Mouse (Mus musculus) embryonic facial prominence, embryonic 14.5 days (tissue): ENCODE data around the gene Lingo4. TPM values are rescaled to one million over a fixed set of nuclear protein-coding genes. Genes with fewer than 3 reads are reported as not detected.

Experiments used
- ATAC-seq: fragments of 200-750 bp; cut with Nextera tagmentation; 2 replicates; pipeline ENCODE4 v1.8.0; 2017; ENCODE audit warnings: low read depth, moderate number of reproducible peaks, moderate TSS enrichment
- DNase-seq: peaks from one replicate; pipeline ENCODE4 v3.0.0-alpha.2; 2015; ENCODE audit warnings: low spot score
- H3K27ac ChIP-seq: fragments of 300-500 bp; sonication (generic); replicated peaks from 2 replicates; pipeline ENCODE4 v1.5.1; 2014; ENCODE audit warnings: low read depth, mild to moderate bottlenecking, low read length, moderate library complexity
- H3K27me3 ChIP-seq: fragments of 300-500 bp; sonication (generic); replicated peaks from 2 replicates; pipeline ENCODE4 v1.6.1; 2014; ENCODE audit warnings: low read length; ENCODE audit not compliant: control insufficient read depth, insufficient read depth
- H3K36me3 ChIP-seq: fragments of 300-500 bp; sonication (generic); 2 replicates; pipeline ENCODE4 v1.6.1; 2014; ENCODE audit warnings: low read length, mixed read lengths; ENCODE audit not compliant: control insufficient read depth, insufficient read depth
- H3K4me1 ChIP-seq: fragments of 300-500 bp; sonication (generic); 2 replicates; pipeline ENCODE4 v1.6.1; 2014; ENCODE audit warnings: antibody characterized with exemption, low read length; ENCODE audit not compliant: control insufficient read depth, insufficient read depth
- H3K4me2 ChIP-seq: fragments of 300-500 bp; sonication (generic); 2 replicates; pipeline ENCODE4 v1.6.1; 2014; ENCODE audit warnings: low read depth, mild to moderate bottlenecking, low read length, moderate library complexity, mixed read lengths
- H3K4me3 ChIP-seq: fragments of 300-500 bp; sonication (generic); 2 replicates; pipeline ENCODE4 v1.5.1; 2014; ENCODE audit warnings: low read depth, mild to moderate bottlenecking, low read length
- H3K9ac ChIP-seq: fragments of 300-500 bp; sonication (generic); 2 replicates; pipeline ENCODE4 v1.6.1; 2014; ENCODE audit warnings: low read depth, mild to moderate bottlenecking, low read length, moderate library complexity, mixed read lengths
- H3K9me3 ChIP-seq: fragments of 300-500 bp; sonication (generic); 2 replicates; pipeline ENCODE4 v1.6.1; 2016; ENCODE audit warnings: low read length; ENCODE audit not compliant: control insufficient read depth
- WGBS: fragments of 180-500 bp; shearing (Covaris S2); extraction: QIAGEN DNeasy Blood & Tissue Kit; methylation state at CpG from one replicate; pipeline ENCODE4 v1.1.7; 2014; 5-methylcytosine and 5-hydroxymethylcytosine counted together
- polyA plus RNA-seq: library from polyadenylated mRNA; unstranded; fragments of >200 nt; fragmentation: Nextera tagmentation; extraction: Ambion mirVana; gene quantifications from 2 replicates; pipeline ENCODE4 v1.2.1, GENCODE M21; 2014

Gene Lingo4
- polyA plus RNA-seq = 0.07 and 0.08 TPM in 2 replicates

GRCm38 (mm10) chr3:94398217-94398616 lies at the start of gene Lingo4:
Lingo4 (plus strand) TSS chr3:94398517.
- H3K4me2 ChIP-seq = peak within 1 kb of the TSS; percentile 58
- H3K9me3 ChIP-seq = no peaks in the 10 kb centered on the region
- H3K9ac ChIP-seq = peak within 1 kb of the TSS; percentile 46
- peak within 1 kb of the TSS; percentile 33 for H3K4me3 ChIP-seq
- H3K36me3 ChIP-seq = no peaks in the 10 kb centered on the region
- DNase-seq (no peak), ATAC-seq (no peak)
- H3K27me3 ChIP-seq = peaks cover 49% of the 10 kb centered on the region
- 71% methylated on average over 6 of the region's 6 CpGs for WGBS
- H3K27ac ChIP-seq = no peak within 1 kb of the TSS
- H3K4me1 ChIP-seq = peaks cover 3% of the 10 kb centered on the region; the same call in 1 of the 2 replicates

- 10% methylated on average over 1 of the region's 1 CpGs for WGBS
- Histone ChIP-seq H3K4me3 (no peak overlapping the region), H3K9ac (no peak overlapping the region), H3K36me3 (no peaks in the 10 kb centered on the region), H3K27ac (no peak overlapping the region), H3K4me2 (no peak overlapping the region), H3K9me3 (no peaks in the 10 kb centered on the region), H3K27me3 (peaks cover 23% of the 10 kb centered on the region; the same call in 1 of the 2 replicates), H3K4me1 (peaks cover 3% of the 10 kb centered on the region; the same call in 1 of the 2 replicates)
- DNase-seq (peak; percentile 83), ATAC-seq (peak; percentile 19; the same call in 1 of the 2 replicates)
Observed at GRCm38 (mm10) chr3:94360812-94361211, 37.5 kb upstream of the Lingo4 start.

GRCm38 (mm10) chr3:94362138-94362537 lies 36.2 kb upstream of the Lingo4 start, which contains the start of gene C2cd4d:
C2cd4d (plus strand) TSS chr3:94362438.
- H3K9me3 ChIP-seq = no peaks in the 10 kb centered on the region
- no peak for DNase-seq
- WGBS = 37% methylated on average over 7 of the region's 7 CpGs
- H3K27ac ChIP-seq = no peak within 1 kb of the TSS
- H3K27me3 ChIP-seq = peaks cover 23% of the 10 kb centered on the region; the same call in 1 of the 2 replicates
- no peaks in the 10 kb centered on the region for H3K36me3 ChIP-seq
- no peak for ATAC-seq
- H3K4me1 ChIP-seq = peaks cover 3% of the 10 kb centered on the region; the same call in 1 of the 2 replicates
- H3K9ac ChIP-seq = peak within 1 kb of the TSS; percentile 88
- H3K4me3 ChIP-seq = peak within 1 kb of the TSS; percentile 65
- peak within 1 kb of the TSS; percentile 94 for H3K4me2 ChIP-seq

- H3K9ac ChIP-seq = peak overlapping the region; percentile 88
- H3K4me2 ChIP-seq = peak overlapping the region; percentile 94
- no peaks in the 10 kb centered on the region for H3K9me3 ChIP-seq
- H3K4me1 ChIP-seq = peaks cover 3% of the 10 kb centered on the region; the same call in 1 of the 2 replicates
- DNase-seq = peak; percentile 59
- 16% methylated on average over 36 of the region's 97 CpGs for WGBS
- H3K36me3 ChIP-seq = no peaks in the 10 kb centered on the region
- peak overlapping the region; percentile 52 for H3K27ac ChIP-seq
- ATAC-seq = peak; percentile 68
- peaks cover 23% of the 10 kb centered on the region; the same call in 1 of the 2 replicates for H3K27me3 ChIP-seq
- peak overlapping the region; percentile 65 for H3K4me3 ChIP-seq
Observed at GRCm38 (mm10) chr3:94363291-94364153, 34.8 kb upstream of the Lingo4 start.

GRCm38 (mm10) chr3:94364154-94364526 lies 34.2 kb upstream of the Lingo4 start:
- Histone ChIP-seq H3K4me2 (peak overlapping the region; percentile 94), H3K9ac (peak overlapping the region; percentile 88), H3K27me3 (peaks cover 23% of the 10 kb centered on the region; the same call in 1 of the 2 replicates), H3K27ac (peak overlapping the region; percentile 52; the same call in 1 of the 2 replicates), H3K4me3 (peak overlapping the region; percentile 65), H3K9me3 (no peaks in the 10 kb centered on the region), H3K36me3 (no peaks in the 10 kb centered on the region), H3K4me1 (peaks cover 3% of the 10 kb centered on the region; the same call in 1 of the 2 replicates)
- ATAC-seq (peak; percentile 26; the same call in 1 of the 2 replicates), DNase-seq (no peak)
- WGBS = 6% methylated on average over 8 of the region's 23 CpGs

- H3K9me3 ChIP-seq = no peaks in the 10 kb centered on the region
- ATAC-seq (no peak; the same call in 1 of the 2 replicates), DNase-seq (peak; percentile 71)
- H3K27ac ChIP-seq = no peak overlapping the region
- H3K36me3 ChIP-seq = no peaks in the 10 kb centered on the region
- no peak overlapping the region for H3K9ac ChIP-seq
- H3K4me2 ChIP-seq = no peak overlapping the region
- H3K27me3 ChIP-seq = peaks cover 23% of the 10 kb centered on the region; the same call in 1 of the 2 replicates
- H3K4me1 ChIP-seq = peaks cover 6% of the 10 kb centered on the region
- 14% methylated on average over 3 of the region's 3 CpGs for WGBS
- no peak overlapping the region for H3K4me3 ChIP-seq
Observed at GRCm38 (mm10) chr3:94366761-94367160, 31.6 kb upstream of the Lingo4 start.

GRCm38 (mm10) chr3:94367511-94367910 lies 30.8 kb upstream of the Lingo4 start:
- Histone ChIP-seq H3K4me2 (no peak overlapping the region), H3K36me3 (no peaks in the 10 kb centered on the region), H3K27me3 (peaks cover 18% of the 10 kb centered on the region; the same call in 1 of the 2 replicates), H3K9ac (no peak overlapping the region), H3K9me3 (no peaks in the 10 kb centered on the region), H3K4me1 (peaks cover 13% of the 10 kb centered on the region), H3K27ac (no peak overlapping the region), H3K4me3 (no peak overlapping the region)
- 82% methylated on average over 6 of the region's 6 CpGs for WGBS
- ATAC-seq (no peak), DNase-seq (no peak)

GRCm38 (mm10) chr3:94368631-94369030 lies 29.7 kb upstream of the Lingo4 start:
- H3K9ac ChIP-seq = no peak overlapping the region
- H3K9me3 ChIP-seq = no peaks in the 10 kb centered on the region
- H3K36me3 ChIP-seq = no peaks in the 10 kb centered on the region
- ATAC-seq (no peak), DNase-seq (no peak)
- H3K27ac ChIP-seq = no peak overlapping the region
- H3K4me2 ChIP-seq = no peak overlapping the region
- 62% methylated on average over 6 of the region's 6 CpGs for WGBS
- H3K4me1 ChIP-seq = peaks cover 20% of the 10 kb centered on the region
- no peak overlapping the region for H3K4me3 ChIP-seq
- H3K27me3 ChIP-seq = peaks cover 8% of the 10 kb centered on the region; the same call in 1 of the 2 replicates
